Mouse (Mus musculus) heart, adult 2 months (tissue): ENCODE data around the gene Mkrn2os. TPM values are rescaled to one million over a fixed set of nuclear protein-coding genes. Genes with fewer than 3 reads are reported as not detected.
A peak's percentile ranks its signal among the peaks of the same experiment; 100 is the strongest.

ENCODE experiments used
- DNase-seq, 2 experiments: peaks; one replicate each; pipeline ENCODE4 v3.0.0; 2021
- H3K27ac ChIP-seq: fragments of 200-600 bp; 2 replicates; pipeline ENCODE4 v1.8.1; 2022
- H3K27me3 ChIP-seq: fragments of 200-500 bp; 2 replicates; pipeline ENCODE4 v1.6.1; 2012; ENCODE audit warnings: mild to moderate bottlenecking, low read length, inconsistent platforms, mixed read lengths; ENCODE audit not compliant: control insufficient read depth, insufficient read depth
- H3K36me3 ChIP-seq: fragments of 200-500 bp; 2 replicates; pipeline ENCODE4 v1.6.1; 2012; ENCODE audit warnings: low read length, inconsistent platforms; ENCODE audit not compliant: control insufficient read depth, insufficient read depth
- H3K4me1 ChIP-seq: fragments of 200-500 bp; 2 replicates; pipeline ENCODE4 v1.6.1; 2011; ENCODE audit warnings: low read length; ENCODE audit not compliant: control insufficient read depth, insufficient read depth
- H3K4me3 ChIP-seq: fragments of 200-600 bp; 2 replicates; pipeline ENCODE4 v1.8.1; 2022
- H3K79me2 ChIP-seq: fragments of 200-500 bp; replicated peaks from 2 replicates; pipeline ENCODE4 v1.6.1; 2012; ENCODE audit warnings: mild to moderate bottlenecking, inconsistent platforms, low read length, moderate library complexity, mixed read lengths; ENCODE audit not compliant: control insufficient read depth, insufficient read depth
- H3K9ac ChIP-seq: fragments of 200-500 bp; 2 replicates; pipeline ENCODE4 v1.6.1; 2012; ENCODE audit warnings: low read depth, mild to moderate bottlenecking, control low read depth, inconsistent platforms, low read length, mixed read lengths
- CTCF ChIP-seq: fragments of 200-600 bp; IDR thresholded peaks from 2 replicates; pipeline ENCODE4 v1.8.1; 2022; ENCODE audit warnings: antibody characterized with exemption, mild to moderate bottlenecking, moderate library complexity
- EP300 ChIP-seq: fragments of 200-500 bp; IDR thresholded peaks from 2 replicates; pipeline ENCODE4 v1.6.1; 2011; ENCODE audit warnings: low read depth, low read length, control low read depth; ENCODE audit not compliant: insufficient read depth
- POLR2A ChIP-seq: fragments of 200-500 bp; IDR thresholded peaks from 2 replicates; pipeline ENCODE4 v1.6.1; 2011; ENCODE audit warnings: mild to moderate bottlenecking, low read depth, low read length, control low read depth; ENCODE audit not compliant: insufficient read depth
- WGBS: fragments of 180-500 bp; shearing (Covaris S2); methylation state at CpG from one replicate; pipeline ENCODE4 v1.1.7; 2018; 5-methylcytosine and 5-hydroxymethylcytosine counted together
- intact Hi-C: fragments of 180-260 bp; cut with DNase I; formaldehyde crosslinking; loops from one replicate; pipeline ENCODE4 v1.15.1; 2025
- polyA plus RNA-seq: library from polyadenylated mRNA; depleted of rRNA; stranded (reverse); fragments of >200 nt; gene quantifications from 2 replicates; pipeline ENCODE4 v1.2.3, GENCODE M21; 2012; rRNA removed
- total RNA-seq, 2 experiments: library from RNA; stranded (reverse); gene quantifications; 2 replicates each; pipeline ENCODE4 v1.2.3; 2021

Mkrn2os gene
- total and polyA plus RNA-seq, 3 experiments = 0.55 to 1.9 (median 0.84) TPM

DNA sequence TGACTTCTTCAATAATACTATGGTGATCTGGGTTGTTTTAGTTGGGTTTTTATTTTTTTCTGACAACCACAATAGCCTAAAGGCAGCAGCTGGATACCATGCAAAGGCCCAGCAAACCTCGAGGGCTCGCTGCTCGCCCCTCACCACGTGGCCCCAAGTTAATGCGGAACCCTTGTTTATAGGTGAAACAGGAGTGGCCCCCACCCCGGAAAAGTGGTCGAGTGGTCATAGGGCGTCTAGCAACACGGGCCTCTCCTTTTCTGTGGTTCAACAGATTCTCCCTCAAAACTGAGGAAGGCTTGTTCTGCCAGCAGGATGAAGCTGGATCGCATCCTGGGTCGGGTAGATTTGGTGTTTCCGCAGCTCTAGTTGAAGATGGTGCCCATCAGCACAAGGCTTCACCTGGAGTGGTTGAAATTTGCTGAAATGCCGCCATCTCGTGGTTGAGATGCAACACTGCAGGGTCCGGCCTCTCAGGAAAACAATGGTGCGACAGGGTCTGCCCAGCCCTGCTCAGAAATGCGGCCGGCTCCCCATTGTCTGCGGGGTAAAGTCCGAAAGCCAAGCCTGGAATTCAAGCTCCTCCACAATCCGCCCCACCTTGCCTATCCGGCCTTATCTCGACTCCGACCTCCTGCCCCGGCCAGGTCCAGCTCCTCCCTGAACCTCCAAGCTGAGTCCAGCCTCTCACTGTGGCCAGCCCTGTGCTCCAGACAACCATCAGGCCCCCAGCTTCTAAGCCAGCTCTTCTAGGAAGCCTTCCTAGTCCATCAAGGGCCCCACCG, 53.5 kb downstream of the Mkrn2os start:
- peaks cover 3% of the 10 kb centered on the region; the same call in 1 of the 2 replicates for H3K4me1 ChIP-seq
- DNase-seq = peak; percentile 82 to 87
- 20% methylated on average over 25 of the region's 26 CpGs for WGBS
- TF ChIP-seq EP300 = peak; percentile 92
- no peak for TF ChIP-seq POLR2A
- peak; percentile 91 for TF ChIP-seq CTCF
- peak overlapping the region; percentile 35 for H3K9ac ChIP-seq
- H3K79me2 ChIP-seq = no peaks in the 10 kb centered on the region
- intact Hi-C loops = loop anchor here (1.0 to 5.0 kb wide), 6 partner anchors 77 to 364 kb away; partner anchors contain the start of genes Gm17482 and Pparg
- H3K4me3 ChIP-seq = peak overlapping the region; percentile 28; the same call in 1 of the 2 replicates
- peak overlapping the region; percentile 63 for H3K27ac ChIP-seq
- H3K27me3 ChIP-seq = no peaks in the 10 kb centered on the region
- H3K36me3 ChIP-seq = no peaks in the 10 kb centered on the region

DNA sequence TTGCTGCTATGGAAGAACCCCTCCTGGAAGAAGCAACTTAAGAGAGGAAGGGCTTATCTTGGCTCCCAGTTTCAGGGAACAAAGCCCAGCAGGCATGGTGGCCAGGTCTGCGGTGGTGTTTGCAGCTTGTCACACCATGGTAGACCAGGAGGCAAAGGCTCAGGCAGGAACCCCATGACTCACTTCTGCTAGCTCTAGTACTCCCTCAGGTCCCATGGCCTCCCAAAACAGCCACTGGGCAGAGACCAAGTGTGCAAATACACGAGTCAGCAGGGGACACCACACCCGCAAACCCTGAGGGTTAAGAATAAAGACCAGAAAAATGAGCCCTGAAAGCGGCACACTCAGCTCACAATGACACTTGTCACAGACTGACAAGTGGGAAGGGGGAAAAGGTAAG, 56.2 kb downstream of the Mkrn2os start:
- TF ChIP-seq CTCF = no peak
- no peak for TF ChIP-seq POLR2A
- TF ChIP-seq EP300 = no peak
- H3K4me3 ChIP-seq = no peak overlapping the region
- H3K4me1 ChIP-seq = peaks cover 3% of the 10 kb centered on the region; the same call in 1 of the 2 replicates
- no peaks in the 10 kb centered on the region for H3K27me3 ChIP-seq
- no peak overlapping the region for H3K27ac ChIP-seq
- intact Hi-C loops = loop anchor here (5.0 kb wide), 2 partner anchors 74 to 129 kb away; no protein-coding TSS in a partner anchor
- H3K36me3 ChIP-seq = no peaks in the 10 kb centered on the region
- no peak overlapping the region for H3K9ac ChIP-seq
- DNase-seq = no peak
- 80% methylated on average over 4 of the region's 4 CpGs for WGBS
- H3K79me2 ChIP-seq = no peaks in the 10 kb centered on the region

DNA sequence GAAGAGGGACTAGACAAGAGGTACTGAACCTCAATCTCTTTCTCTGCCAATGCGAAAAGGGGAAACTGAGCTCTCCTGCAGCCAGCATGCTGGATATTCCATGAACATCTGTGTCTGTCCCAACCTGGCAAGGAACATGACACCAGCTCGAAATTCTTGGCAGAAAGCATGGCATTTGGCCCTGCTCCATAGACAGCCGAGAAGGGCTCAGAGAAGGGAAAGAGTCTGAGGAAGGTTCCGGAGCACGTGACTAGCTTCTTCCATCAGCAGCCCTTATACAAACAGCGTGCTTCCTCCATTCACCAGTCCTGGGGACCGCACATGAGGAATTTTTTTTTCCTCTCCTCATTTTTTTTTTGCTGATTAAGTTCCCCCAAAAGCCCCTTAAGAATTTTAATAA, 57.8 kb downstream of the Mkrn2os start:
- Histone ChIP-seq H3K4me3 (no peak overlapping the region), H3K4me1 (peaks cover 3% of the 10 kb centered on the region; the same call in 1 of the 2 replicates), H3K79me2 (no peaks in the 10 kb centered on the region), H3K27ac (no peak overlapping the region), H3K36me3 (no peaks in the 10 kb centered on the region), H3K27me3 (no peaks in the 10 kb centered on the region), H3K9ac (no peak overlapping the region)
- TF ChIP-seq CTCF (no peak), POLR2A (no peak), EP300 (no peak)
- intact Hi-C loops = loop anchor here (5.0 kb wide), 2 partner anchors 72 to 127 kb away; no protein-coding TSS in a partner anchor
- WGBS = 32% methylated on average over 7 of the region's 7 CpGs
- DNase-seq = peak; percentile 44

Other genes with a start within 250 kb of the Mkrn2os start
- gene Pparg, start 231.6 kb downstream of the Mkrn2os start, total RNA-seq = 10 to 100 TPM; 11.6 to 11.7 TPM
- gene Pparg, start 231.6 kb downstream of the Mkrn2os start, polyA plus RNA-seq = 12.4 and 15.7 TPM in 2 replicates
- 1 to 10 TPM; 6.1 to 7.2 TPM for gene Tsen2, start 47.9 kb downstream of the Mkrn2os start, total RNA-seq
- gene Tsen2, start 47.9 kb downstream of the Mkrn2os start, polyA plus RNA-seq = 3.9 and 4.3 TPM in 2 replicates
- 10 to 100 TPM; 36.4 to 45.2 TPM for gene Mkrn2, start 9.3 kb upstream of the Mkrn2os start, total RNA-seq
- 105 and 119 TPM in 2 replicates for gene Mkrn2, start 9.3 kb upstream of the Mkrn2os start, polyA plus RNA-seq
- gene Raf1, start 84.1 kb upstream of the Mkrn2os start, total RNA-seq = 100 to 1,000 TPM; 103 to 109 TPM
- 145 and 186 TPM in 2 replicates for gene Raf1, start 84.1 kb upstream of the Mkrn2os start, polyA plus RNA-seq
- gene Tmem40, start 169.8 kb upstream of the Mkrn2os start, total RNA-seq = 1 to 10 TPM in 1 of 2 experiments, not detected in 1; 2.4 TPM
- gene Tmem40, start 169.8 kb upstream of the Mkrn2os start, polyA plus RNA-seq = 0.47 and 0.92 TPM in 2 replicates
- gene Cand2, start 182.0 kb upstream of the Mkrn2os start, total RNA-seq = 10 to 100 TPM; 69.3 to 77.2 TPM
- gene Cand2, start 182.0 kb upstream of the Mkrn2os start, polyA plus RNA-seq = 59.0 and 68.4 TPM in 2 replicates
- 100 to 1,000 TPM; 579 to 679 TPM for gene Rpl32, start 216.2 kb upstream of the Mkrn2os start, total RNA-seq
- 328 and 413 TPM in 2 replicates for gene Rpl32, start 216.2 kb upstream of the Mkrn2os start, polyA plus RNA-seq
- gene Efcab12, start 245.8 kb upstream of the Mkrn2os start, total RNA-seq = under 1 TPM; 0.16 to 0.26 TPM
- 0.06 and 0.14 TPM in 2 replicates for gene Efcab12, start 245.8 kb upstream of the Mkrn2os start, polyA plus RNA-seq